Mouse (Mus musculus) G1E (cell line): ENCODE measurements at regions not wholly inside any gene's neighbourhood (a gene's known extent, or its start where the extent isn't known, plus 50 kb on each side); places are given as distances from the start of the nearest gene placed in this dataset.

ENCODE experiments used
- CTCF ChIP-seq: IDR thresholded peaks from 2 replicates; pipeline ENCODE4 v1.5.1; 2012; ENCODE audit warnings: low read depth, low read length, inconsistent platforms, mixed read lengths
- GATA1 ChIP-seq: IDR thresholded peaks from 2 replicates; pipeline ENCODE4 v1.6.1; 2012; ENCODE audit warnings: borderline replicate concordance, low read length, inconsistent platforms, mixed read lengths
- TAL1 ChIP-seq: conservative IDR thresholded peaks from 2 replicates; pipeline ENCODE4 v1.6.1; 2012; ENCODE audit warnings: low read depth, low read length, inconsistent platforms, mixed read lengths

DNA sequence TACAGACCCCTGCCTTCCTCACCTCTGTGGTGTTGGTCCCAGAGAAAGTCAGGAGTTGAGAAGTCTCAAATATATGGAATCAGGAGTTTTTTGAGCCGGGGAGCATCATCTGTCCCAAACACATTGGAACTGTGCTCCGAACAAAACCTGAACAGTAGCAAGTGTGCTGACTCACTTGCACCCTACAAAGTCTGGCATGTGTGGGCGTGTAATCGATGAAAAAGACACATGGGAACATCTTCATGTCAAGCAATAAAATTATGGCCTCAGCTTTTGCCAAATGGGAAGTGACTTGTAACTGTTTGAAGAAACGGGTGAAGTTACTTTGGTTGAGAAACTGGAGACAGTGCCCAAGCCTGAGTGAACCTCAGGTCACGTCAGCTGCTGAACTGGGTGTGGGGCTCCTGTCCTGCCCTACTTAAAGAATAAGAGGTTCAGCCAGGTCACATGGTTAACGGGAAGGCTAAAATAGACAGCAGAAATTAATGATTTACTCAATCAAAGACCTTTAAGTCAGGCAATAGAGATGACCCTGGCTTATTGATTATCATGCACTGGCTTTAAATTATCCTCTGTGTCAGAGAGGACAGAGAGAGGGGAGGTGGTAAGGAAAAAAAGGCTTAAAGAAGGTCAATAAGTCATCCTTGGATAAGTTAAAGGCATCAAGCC lies 80.6 kb upstream of the Sel1l start:
- TF ChIP-seq CTCF (no peak), GATA1 (no peak), TAL1 (no peak)
